Mouse (Mus musculus): Measurements from ENCODE around the gene Maf. TPM values are rescaled to one million over a fixed set of nuclear protein-coding genes. Genes with fewer than 3 reads are reported as not detected.

Maf gene
- polyA plus RNA-seq, 1 experiment from 2014 or later: 2.4 TPM

DNA sequence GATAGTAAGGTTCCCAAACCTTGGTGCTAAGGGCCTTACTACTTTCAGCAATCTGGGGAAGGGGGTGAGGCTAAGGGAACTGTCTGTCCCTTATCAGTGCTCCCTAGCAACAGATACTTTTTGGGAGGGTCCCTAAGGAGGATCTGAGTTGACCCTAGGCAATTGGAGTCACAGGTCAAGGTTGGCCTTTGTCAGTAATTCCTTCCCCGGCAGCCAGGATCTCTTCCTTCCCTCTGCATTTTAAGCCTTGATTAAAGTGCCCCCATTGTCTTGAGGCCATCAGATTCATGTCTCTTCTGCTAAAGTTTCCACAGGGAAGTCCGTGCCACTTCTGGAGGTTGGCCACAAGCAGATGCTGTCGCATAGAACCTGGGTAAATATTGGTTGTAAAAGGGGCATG is 10.2 kb downstream of the Maf start:
- H3K27me3 ChIP-seq (ENCODE audit: control insufficient read depth, insufficient read depth, low read length): no peaks in the 10 kb centered on the region
- no peaks in the 10 kb centered on the region for H3K36me3 ChIP-seq (ENCODE audit: control insufficient read depth, insufficient read depth, low read length)
- H3K9me3 ChIP-seq (replicated peaks; ENCODE audit: control insufficient read depth, low read length): no peaks in the 10 kb centered on the region
- peaks cover 11% of the 10 kb centered on the region; the same call in 1 of the 2 replicates for H3K4me1 ChIP-seq (ENCODE audit: control insufficient read depth, insufficient read depth, low read length)
- no peak overlapping the region for H3K9ac ChIP-seq (ENCODE audit: low read depth, low read length)
- H3K27ac ChIP-seq (ENCODE audit: low read depth, low read length): no peak overlapping the region
- H3K4me3 ChIP-seq (ENCODE audit: low read depth, low read length): no peak overlapping the region
- H3K4me2 ChIP-seq: no peak overlapping the region
- WGBS (ENCODE audit: insufficient replicate concordance): 40% methylated on average over 3 of the region's 3 CpGs
- ATAC-seq (replicated peaks; ENCODE audit: insufficient number of reproducible peaks, low FRiP score, low TSS enrichment): no peak

DNA sequence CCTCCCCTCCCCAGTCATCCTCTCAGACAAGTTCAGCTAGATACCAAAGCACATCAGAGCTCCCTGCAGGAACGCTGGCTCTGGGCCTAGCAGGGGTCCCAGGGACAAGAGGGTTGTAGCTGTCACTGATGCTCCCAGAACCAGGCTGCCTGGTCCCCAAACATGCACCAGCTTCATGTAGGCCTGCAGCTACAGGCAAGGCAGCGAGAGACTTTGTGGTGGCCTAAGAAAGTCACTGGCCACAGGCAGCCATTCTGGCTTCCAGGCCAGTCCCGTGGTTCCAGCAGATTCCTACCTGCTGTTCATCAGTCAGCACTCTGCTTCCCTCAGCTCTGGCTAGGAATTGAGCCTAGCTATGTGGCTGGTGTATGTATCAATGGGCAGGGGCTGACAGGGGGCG is 10.9 kb downstream of the Maf start:
- Histone ChIP-seq H3K4me2 (no peak overlapping the region), H3K27ac (ENCODE audit: low read depth, low read length) (no peak overlapping the region), H3K4me1 (ENCODE audit: control insufficient read depth, insufficient read depth, low read length) (peaks cover 11% of the 10 kb centered on the region; the same call in 1 of the 2 replicates), H3K4me3 (ENCODE audit: low read depth, low read length) (no peak overlapping the region), H3K9ac (ENCODE audit: low read depth, low read length) (no peak overlapping the region), H3K27me3 (ENCODE audit: control insufficient read depth, insufficient read depth, low read length) (no peaks in the 10 kb centered on the region), H3K9me3 (replicated peaks; ENCODE audit: control insufficient read depth, low read length) (no peaks in the 10 kb centered on the region), H3K36me3 (ENCODE audit: control insufficient read depth, insufficient read depth, low read length) (no peaks in the 10 kb centered on the region)
- 49% methylated on average over 4 of the region's 4 CpGs for WGBS (ENCODE audit: insufficient replicate concordance)
- ATAC-seq (replicated peaks; ENCODE audit: insufficient number of reproducible peaks, low FRiP score, low TSS enrichment): no peak

DNA sequence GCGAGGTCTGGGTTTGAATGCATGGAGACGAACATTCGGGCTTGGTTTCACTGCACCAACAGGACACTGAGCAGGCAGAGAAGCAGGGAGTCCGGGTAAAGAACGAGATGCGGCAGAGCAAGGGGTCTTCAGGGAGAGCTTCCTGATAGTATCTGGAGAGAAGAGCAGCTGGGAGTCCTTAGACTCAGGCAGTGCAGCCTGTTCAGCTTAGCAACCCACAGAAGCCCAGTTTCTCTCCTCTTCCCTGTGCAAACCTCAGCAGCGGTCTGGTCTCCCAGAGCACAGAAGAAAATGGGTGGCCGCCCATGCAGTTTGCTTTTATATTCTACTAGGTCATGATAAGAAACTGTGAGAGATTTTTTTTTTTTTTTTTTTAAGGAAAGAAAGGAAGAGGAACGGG is 20.2 kb downstream of the Maf start:
- ATAC-seq (replicated peaks; ENCODE audit: insufficient number of reproducible peaks, low FRiP score, low TSS enrichment): no peak
- WGBS (ENCODE audit: insufficient replicate concordance): 66% methylated on average over 9 of the region's 9 CpGs
- no peak overlapping the region for H3K4me2 ChIP-seq
- H3K36me3 ChIP-seq (ENCODE audit: control insufficient read depth, insufficient read depth, low read length): no peaks in the 10 kb centered on the region
- no peak overlapping the region for H3K27ac ChIP-seq (ENCODE audit: low read depth, low read length)
- no peak overlapping the region for H3K4me3 ChIP-seq (ENCODE audit: low read depth, low read length)
- no peaks in the 10 kb centered on the region for H3K9me3 ChIP-seq (replicated peaks; ENCODE audit: control insufficient read depth, low read length)
- no peaks in the 10 kb centered on the region for H3K27me3 ChIP-seq (ENCODE audit: control insufficient read depth, insufficient read depth, low read length)
- no peaks in the 10 kb centered on the region for H3K4me1 ChIP-seq (ENCODE audit: control insufficient read depth, insufficient read depth, low read length)
- H3K9ac ChIP-seq (ENCODE audit: low read depth, low read length): no peak overlapping the region

DNA sequence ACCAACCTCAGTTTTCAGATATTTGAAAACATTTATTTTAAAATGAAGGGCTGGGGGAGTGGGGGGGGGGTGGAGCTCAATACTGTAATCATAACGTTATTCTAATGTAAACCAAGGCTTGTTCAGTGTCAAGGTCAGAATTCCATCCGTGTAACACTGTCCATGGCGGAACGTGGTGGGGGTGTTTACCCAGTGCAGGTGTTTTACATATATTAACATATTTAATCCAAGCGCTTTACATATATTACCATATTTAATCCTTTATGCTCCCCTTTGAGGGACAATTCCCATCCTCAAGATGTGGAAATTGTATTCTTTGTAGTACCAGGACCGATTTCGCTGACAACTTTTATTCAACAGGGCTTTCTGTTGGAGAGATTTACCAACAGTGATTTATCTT is 24.3 kb downstream of the Maf start:
- no peak overlapping the region for H3K27ac ChIP-seq (ENCODE audit: low read depth, low read length)
- H3K9me3 ChIP-seq (replicated peaks; ENCODE audit: control insufficient read depth, low read length): no peaks in the 10 kb centered on the region
- no peaks in the 10 kb centered on the region; the same call in 1 of the 2 replicates for H3K4me1 ChIP-seq (ENCODE audit: control insufficient read depth, insufficient read depth, low read length)
- WGBS (ENCODE audit: insufficient replicate concordance): 69% methylated on average over 7 of the region's 7 CpGs
- H3K4me3 ChIP-seq (ENCODE audit: low read depth, low read length): no peak overlapping the region
- no peak overlapping the region for H3K4me2 ChIP-seq
- H3K27me3 ChIP-seq (ENCODE audit: control insufficient read depth, insufficient read depth, low read length): no peaks in the 10 kb centered on the region
- H3K36me3 ChIP-seq (ENCODE audit: control insufficient read depth, insufficient read depth, low read length): no peaks in the 10 kb centered on the region
- H3K9ac ChIP-seq (ENCODE audit: low read depth, low read length): no peak overlapping the region
- ATAC-seq (replicated peaks; ENCODE audit: insufficient number of reproducible peaks, low FRiP score, low TSS enrichment): no peak

DNA sequence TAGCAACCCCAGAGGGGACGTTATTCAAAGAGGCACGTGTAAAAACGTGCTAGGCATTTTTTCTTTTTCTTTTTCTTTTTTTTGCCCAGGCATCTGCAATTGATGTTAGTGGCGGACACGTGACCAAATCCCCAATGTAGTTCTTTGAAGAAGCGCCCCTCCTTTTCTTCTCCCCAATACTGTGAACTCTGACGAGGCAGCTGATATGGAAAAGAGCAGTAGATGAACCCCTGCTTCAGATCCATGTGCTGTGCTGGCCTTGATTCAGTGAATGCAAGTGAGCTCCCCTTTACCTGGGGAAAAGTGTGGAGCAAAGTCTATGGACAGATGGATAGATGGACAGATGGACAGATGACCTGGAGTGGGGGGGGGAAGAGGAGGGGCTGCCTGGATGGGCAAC is 28.1 kb downstream of the Maf start:
- Histone ChIP-seq H3K27me3 (ENCODE audit: control insufficient read depth, insufficient read depth, low read length) (no peaks in the 10 kb centered on the region), H3K4me1 (ENCODE audit: control insufficient read depth, insufficient read depth, low read length) (no peaks in the 10 kb centered on the region; the same call in 1 of the 2 replicates), H3K9me3 (replicated peaks; ENCODE audit: control insufficient read depth, low read length) (no peaks in the 10 kb centered on the region), H3K4me3 (ENCODE audit: low read depth, low read length) (no peak overlapping the region), H3K27ac (ENCODE audit: low read depth, low read length) (no peak overlapping the region), H3K9ac (ENCODE audit: low read depth, low read length) (no peak overlapping the region), H3K36me3 (ENCODE audit: control insufficient read depth, insufficient read depth, low read length) (no peaks in the 10 kb centered on the region), H3K4me2 (no peak overlapping the region)
- no peak for ATAC-seq (replicated peaks; ENCODE audit: insufficient number of reproducible peaks, low FRiP score, low TSS enrichment)
- 74% methylated on average over 7 of the region's 7 CpGs for WGBS (ENCODE audit: insufficient replicate concordance)

DNA sequence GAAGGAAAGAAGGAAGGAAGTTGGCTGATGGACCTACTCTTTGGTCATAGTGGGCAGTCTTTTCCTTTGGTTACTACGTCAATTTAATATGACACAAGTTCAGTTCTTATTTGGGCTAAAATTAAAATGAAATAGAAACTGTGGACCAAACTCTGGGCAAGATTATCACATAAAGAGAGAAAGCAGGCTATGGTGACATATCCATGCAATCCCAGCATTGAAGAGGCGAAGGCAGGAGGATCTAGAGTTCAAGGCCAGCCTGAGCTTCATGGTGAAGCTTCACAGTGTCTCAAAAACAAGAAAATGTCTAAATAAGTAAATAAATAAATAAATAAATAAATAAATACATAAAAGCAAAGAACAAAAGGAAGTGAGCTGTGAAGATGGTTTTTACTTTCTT is 42.7 kb downstream of the Maf start:
- H3K9ac ChIP-seq (ENCODE audit: low read depth, low read length): no peak overlapping the region
- 76% methylated on average over 2 of the region's 2 CpGs for WGBS (ENCODE audit: insufficient replicate concordance)
- no peaks in the 10 kb centered on the region for H3K9me3 ChIP-seq (replicated peaks; ENCODE audit: control insufficient read depth, low read length)
- no peaks in the 10 kb centered on the region for H3K4me1 ChIP-seq (ENCODE audit: control insufficient read depth, insufficient read depth, low read length)
- no peak overlapping the region for H3K27ac ChIP-seq (ENCODE audit: low read depth, low read length)
- no peak overlapping the region for H3K4me2 ChIP-seq
- H3K4me3 ChIP-seq (ENCODE audit: low read depth, low read length): no peak overlapping the region
- no peaks in the 10 kb centered on the region for H3K27me3 ChIP-seq (ENCODE audit: control insufficient read depth, insufficient read depth, low read length)
- H3K36me3 ChIP-seq (ENCODE audit: control insufficient read depth, insufficient read depth, low read length): no peaks in the 10 kb centered on the region
- ATAC-seq (replicated peaks; ENCODE audit: insufficient number of reproducible peaks, low FRiP score, low TSS enrichment): no peak

DNA sequence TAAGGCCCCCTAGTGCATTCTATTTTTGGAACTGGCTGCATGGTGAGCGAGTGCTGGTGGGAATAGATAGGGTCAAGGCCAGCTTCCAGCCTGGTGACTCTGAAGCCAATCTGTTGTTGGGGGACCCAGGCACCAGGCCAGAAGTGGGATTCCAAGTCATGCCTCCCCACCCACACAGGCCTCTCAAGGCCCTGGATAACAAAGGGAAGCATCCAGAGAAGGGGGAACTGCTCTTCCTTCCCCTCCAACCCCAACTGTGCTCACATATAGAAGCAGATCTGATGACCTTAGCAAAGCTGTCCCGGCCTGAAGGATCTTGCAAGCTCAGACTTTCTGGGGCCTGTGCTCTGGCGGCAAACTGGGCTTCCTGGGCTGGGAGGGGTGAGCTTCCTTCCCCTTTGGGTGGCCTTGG is 57.5 kb downstream of the Maf start:
- no peak for ATAC-seq (replicated peaks; ENCODE audit: insufficient number of reproducible peaks, low FRiP score, low TSS enrichment)
- WGBS (ENCODE audit: insufficient replicate concordance): 39% methylated on average over 3 of the region's 3 CpGs

DNA sequence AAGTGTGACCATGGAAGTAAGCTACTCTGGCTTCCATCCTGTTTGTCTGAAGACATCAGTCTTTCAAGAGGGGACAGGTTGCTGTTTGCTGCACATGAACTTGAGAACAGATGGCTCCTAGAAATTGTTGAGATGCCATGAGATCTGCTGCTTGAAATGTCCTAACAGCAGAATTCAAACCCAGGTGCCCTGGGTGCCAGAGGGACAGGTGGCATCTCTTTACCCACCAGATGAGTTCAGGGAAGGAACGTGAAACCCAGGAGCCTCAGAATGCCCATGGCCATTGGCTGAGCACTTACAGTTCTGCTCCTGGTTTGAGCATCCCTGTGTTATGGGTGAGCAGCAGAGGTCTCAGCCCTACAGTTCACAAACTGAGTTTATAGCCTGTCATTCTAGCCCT is 62.5 kb downstream of the Maf start:
- no peaks in the 10 kb centered on the region for H3K27me3 ChIP-seq (ENCODE audit: control insufficient read depth, insufficient read depth, low read length)
- H3K9me3 ChIP-seq (replicated peaks; ENCODE audit: control insufficient read depth, low read length): no peaks in the 10 kb centered on the region
- ATAC-seq (replicated peaks; ENCODE audit: insufficient number of reproducible peaks, low FRiP score, low TSS enrichment): no peak
- no peaks in the 10 kb centered on the region for H3K36me3 ChIP-seq (ENCODE audit: control insufficient read depth, insufficient read depth, low read length)
- peaks cover 5% of the 10 kb centered on the region for H3K4me1 ChIP-seq (ENCODE audit: control insufficient read depth, insufficient read depth, low read length)
- H3K4me2 ChIP-seq: no peak overlapping the region
- no peak overlapping the region for H3K9ac ChIP-seq (ENCODE audit: low read depth, low read length)
- H3K4me3 ChIP-seq (ENCODE audit: low read depth, low read length): no peak overlapping the region
- WGBS (ENCODE audit: insufficient replicate concordance): 82% methylated on average over 1 of the region's 1 CpGs
- H3K27ac ChIP-seq (ENCODE audit: low read depth, low read length): no peak overlapping the region

More for the DNA sequence above, 57.5 kb downstream of the Maf start:
- Histone ChIP-seq H3K4me2 (no peak overlapping the region), H3K4me3 (ENCODE audit: low read depth, low read length) (no peak overlapping the region), H3K27me3 (ENCODE audit: control insufficient read depth, insufficient read depth, low read length) (no peaks in the 10 kb centered on the region), H3K9ac (ENCODE audit: low read depth, low read length) (no peak overlapping the region), H3K27ac (ENCODE audit: low read depth, low read length) (peak overlapping the region; percentile 35; the same call in 1 of the 2 replicates), H3K36me3 (ENCODE audit: control insufficient read depth, insufficient read depth, low read length) (no peaks in the 10 kb centered on the region), H3K4me1 (ENCODE audit: control insufficient read depth, insufficient read depth, low read length) (peaks cover 8% of the 10 kb centered on the region), H3K9me3 (replicated peaks; ENCODE audit: control insufficient read depth, low read length) (no peaks in the 10 kb centered on the region)

DNA sequence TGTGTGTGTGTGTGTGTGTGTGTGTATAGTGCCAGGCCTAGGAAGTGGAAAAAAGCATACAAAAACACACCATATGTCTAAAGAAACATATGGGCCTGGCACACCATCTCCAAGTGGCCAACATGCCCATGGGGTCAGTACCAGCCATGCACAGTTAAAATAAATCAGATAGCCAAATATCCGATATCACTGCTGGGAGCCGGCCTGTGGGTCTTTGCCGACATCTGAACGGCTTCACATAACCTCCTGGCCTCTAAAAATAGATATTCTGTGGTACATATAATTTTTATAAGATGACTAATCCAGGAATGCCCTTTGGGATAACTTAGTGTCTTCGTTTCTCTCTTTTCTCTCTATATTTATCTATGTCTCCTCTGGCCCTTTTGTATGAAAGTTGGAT is 65.7 kb downstream of the Maf start:
- H3K4me2 ChIP-seq: no peak overlapping the region
- H3K27ac ChIP-seq (ENCODE audit: low read depth, low read length): no peak overlapping the region
- H3K27me3 ChIP-seq (ENCODE audit: control insufficient read depth, insufficient read depth, low read length): no peaks in the 10 kb centered on the region
- H3K9ac ChIP-seq (ENCODE audit: low read depth, low read length): no peak overlapping the region
- H3K4me3 ChIP-seq (ENCODE audit: low read depth, low read length): no peak overlapping the region
- ATAC-seq (replicated peaks; ENCODE audit: insufficient number of reproducible peaks, low FRiP score, low TSS enrichment): no peak
- 83% methylated on average over 5 of the region's 5 CpGs for WGBS (ENCODE audit: insufficient replicate concordance)
- H3K4me1 ChIP-seq (ENCODE audit: control insufficient read depth, insufficient read depth, low read length): no peaks in the 10 kb centered on the region
- H3K9me3 ChIP-seq (replicated peaks; ENCODE audit: control insufficient read depth, low read length): no peaks in the 10 kb centered on the region
- no peaks in the 10 kb centered on the region for H3K36me3 ChIP-seq (ENCODE audit: control insufficient read depth, insufficient read depth, low read length)
